Mouse (Mus musculus) liver, embryonic 12.5 days (tissue): Measurements from ENCODE around the gene C1qtnf9. TPM values are rescaled to one million over a fixed set of nuclear protein-coding genes. Genes with fewer than 3 reads are reported as not detected.

ENCODE experiments used
- ATAC-seq: fragments of 200-750 bp; cut with Nextera tagmentation; 2 replicates; pipeline ENCODE4 v1.8.0; 2017; ENCODE audit warnings: moderate number of reproducible peaks, mild to moderate bottlenecking, moderate library complexity
- H3K27ac ChIP-seq: fragments of 300-500 bp; sonication (generic); 2 replicates; pipeline ENCODE4 v1.5.1; 2016; ENCODE audit warnings: mild to moderate bottlenecking
- H3K27me3 ChIP-seq: fragments of 300-500 bp; sonication (generic); replicated peaks from 2 replicates; pipeline ENCODE4 v1.6.1; 2016; ENCODE audit warnings: mild to moderate bottlenecking, moderate library complexity
- H3K36me3 ChIP-seq: fragments of 300-500 bp; sonication (generic); 2 replicates; pipeline ENCODE4 v1.6.1; 2016; ENCODE audit warnings: mild to moderate bottlenecking, moderate library complexity
- H3K4me1 ChIP-seq: fragments of 300-500 bp; sonication (generic); 2 replicates; pipeline ENCODE4 v1.6.1; 2016
- H3K4me2 ChIP-seq: fragments of 300-500 bp; sonication (generic); 2 replicates; pipeline ENCODE4 v1.6.1; 2016; ENCODE audit warnings: mild to moderate bottlenecking, moderate library complexity
- H3K4me3 ChIP-seq: fragments of 300-500 bp; sonication (generic); 2 replicates; pipeline ENCODE4 v1.5.1; 2016; ENCODE audit warnings: mild to moderate bottlenecking, moderate library complexity
- H3K9ac ChIP-seq: fragments of 300-500 bp; sonication (generic); 2 replicates; pipeline ENCODE4 v1.6.1; 2016; ENCODE audit warnings: mild to moderate bottlenecking, moderate library complexity
- H3K9me3 ChIP-seq: fragments of 300-500 bp; sonication (generic); replicated peaks from 2 replicates; pipeline ENCODE4 v1.6.1; 2016; ENCODE audit warnings: mild to moderate bottlenecking, moderate library complexity
- WGBS: fragments of 180-500 bp; shearing (Covaris S2); methylation state at CpG from one replicate; pipeline ENCODE4 v1.1.7; 2016; ENCODE audit not compliant: insufficient replicate concordance; 5-methylcytosine and 5-hydroxymethylcytosine counted together
- polyA plus RNA-seq: library from polyadenylated mRNA; unstranded; fragments of >200 nt; fragmentation: Nextera tagmentation; extraction: Ambion mirVana; gene quantifications from 2 replicates; pipeline ENCODE4 v1.2.1, GENCODE M21; 2016

The C1qtnf9 gene
- polyA plus RNA-seq: 0.08 and 0.17 TPM in 2 replicates

DNA sequence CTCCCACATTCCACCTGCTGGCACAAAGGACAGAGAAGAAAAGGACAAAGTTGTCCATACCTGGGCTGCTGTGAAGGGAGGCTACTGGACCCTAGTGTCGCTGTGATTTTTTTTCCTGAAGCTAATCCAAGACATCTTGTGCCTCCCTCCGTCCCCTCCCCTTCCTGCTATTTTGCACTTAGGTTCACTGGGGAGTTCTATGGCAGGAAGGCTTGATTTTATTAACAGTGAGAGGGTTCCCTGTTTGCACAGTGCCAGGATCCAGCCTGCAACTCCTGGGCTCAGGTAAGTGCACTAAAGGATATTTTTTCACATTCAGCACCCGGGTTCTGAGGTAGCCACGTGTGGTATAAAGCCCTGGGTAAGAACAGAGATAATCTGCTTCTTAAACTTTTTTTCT lies at the start of gene C1qtnf9:
TSS of gene C1qtnf9 (plus strand) at position 251 of the 400 bp plus-strand sequence.
- no peak for ATAC-seq
- WGBS: 59% methylated on average over 4 of the region's 4 CpGs
- H3K27me3 ChIP-seq: no peaks in the 10 kb centered on the region
- H3K36me3 ChIP-seq: no peaks in the 10 kb centered on the region
- no peak within 1 kb of the TSS for H3K27ac ChIP-seq
- H3K4me2 ChIP-seq: no peak within 1 kb of the TSS
- H3K9ac ChIP-seq: no peak within 1 kb of the TSS
- no peaks in the 10 kb centered on the region for H3K9me3 ChIP-seq
- H3K4me1 ChIP-seq: no peaks in the 10 kb centered on the region
- H3K4me3 ChIP-seq: no peak within 1 kb of the TSS

DNA sequence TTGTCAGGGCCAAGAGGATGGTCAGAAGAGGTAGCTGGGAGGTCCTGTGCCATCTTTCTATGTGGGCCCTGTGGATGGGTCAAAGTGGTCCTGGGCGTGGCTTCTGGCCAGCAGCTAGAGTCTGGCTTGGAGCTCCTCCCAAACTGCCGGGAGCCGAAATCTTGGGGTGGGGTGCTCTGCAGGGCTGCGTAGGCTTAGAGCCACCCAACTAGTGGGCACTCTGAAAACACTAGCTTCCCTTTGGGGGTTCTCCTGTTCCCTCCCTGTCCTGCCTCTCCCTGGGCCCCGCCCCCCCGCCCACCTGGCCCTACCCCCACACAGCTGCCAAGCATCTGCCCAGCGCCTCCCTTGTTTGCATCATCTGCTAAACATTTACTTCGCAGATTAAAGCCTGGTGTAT lies 46.6 kb upstream of the C1qtnf9 start:
- 47% methylated on average over 8 of the region's 8 CpGs for WGBS
- peak overlapping the region; percentile 5; the same call in 1 of the 2 replicates for H3K27ac ChIP-seq
- no peak for ATAC-seq

DNA sequence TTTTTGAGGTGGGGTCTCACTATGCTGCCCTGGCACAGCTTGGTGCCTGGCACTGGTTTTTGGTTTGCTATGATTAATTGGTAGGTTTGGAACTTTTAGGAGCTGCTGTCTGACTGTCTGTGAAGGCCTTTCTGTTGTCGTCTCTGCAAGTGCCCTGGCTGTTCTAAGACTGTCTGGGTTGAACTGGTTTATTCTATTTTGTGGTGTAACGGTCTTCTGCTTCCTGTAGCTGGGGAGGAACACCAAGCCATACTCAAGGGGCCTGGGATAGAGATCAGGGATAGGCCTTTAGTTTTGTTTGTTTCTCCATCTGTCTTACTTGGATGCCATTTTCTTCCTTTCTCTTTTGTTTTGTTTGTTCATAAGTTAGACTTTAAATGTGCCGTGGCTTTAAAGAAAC lies 46.0 kb upstream of the C1qtnf9 start:
- H3K27ac ChIP-seq: peak overlapping the region; percentile 5; the same call in 1 of the 2 replicates
- no peak for ATAC-seq
- H3K9ac ChIP-seq: no peak overlapping the region
- 46% methylated on average over 3 of the region's 3 CpGs for WGBS
- no peak overlapping the region for H3K4me3 ChIP-seq
- no peaks in the 10 kb centered on the region for H3K9me3 ChIP-seq
- peaks cover 32% of the 10 kb centered on the region for H3K4me1 ChIP-seq
- H3K4me2 ChIP-seq: no peak overlapping the region
- H3K27me3 ChIP-seq: no peaks in the 10 kb centered on the region
- peaks cover 6% of the 10 kb centered on the region; the same call in 1 of the 2 replicates for H3K36me3 ChIP-seq

More for the DNA sequence above, 46.6 kb upstream of the C1qtnf9 start:
- Histone ChIP-seq H3K9me3 (no peaks in the 10 kb centered on the region), H3K4me2 (no peak overlapping the region), H3K4me3 (no peak overlapping the region), H3K36me3 (peaks cover 6% of the 10 kb centered on the region; the same call in 1 of the 2 replicates), H3K4me1 (peaks cover 32% of the 10 kb centered on the region), H3K9ac (no peak overlapping the region), H3K27me3 (no peaks in the 10 kb centered on the region)

DNA sequence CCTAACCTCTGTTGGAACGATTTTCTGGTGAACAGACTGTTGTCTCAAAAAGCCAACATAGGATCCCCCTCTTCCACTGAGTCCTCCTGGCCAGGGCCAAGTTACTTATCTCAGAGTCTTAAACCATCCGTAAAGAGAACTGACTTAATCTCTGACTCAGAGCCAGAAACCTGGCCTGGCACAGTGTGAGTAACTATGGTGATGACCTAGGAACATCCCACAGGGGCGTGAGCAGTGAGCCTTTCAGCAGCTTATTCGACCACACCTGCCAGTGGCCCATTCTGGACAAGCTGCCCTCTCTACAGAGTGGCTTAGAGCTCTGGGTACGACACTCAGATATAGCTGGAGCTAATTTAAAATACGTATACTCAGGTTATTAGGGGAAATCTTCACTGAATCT lies 41.8 kb upstream of the C1qtnf9 start:
- WGBS: 56% methylated on average over 6 of the region's 6 CpGs
- Histone ChIP-seq H3K27ac (no peak overlapping the region), H3K4me1 (peaks cover 20% of the 10 kb centered on the region), H3K36me3 (peaks cover 11% of the 10 kb centered on the region), H3K27me3 (no peaks in the 10 kb centered on the region), H3K4me3 (no peak overlapping the region), H3K9ac (no peak overlapping the region), H3K4me2 (no peak overlapping the region), H3K9me3 (no peaks in the 10 kb centered on the region)
- ATAC-seq: no peak

DNA sequence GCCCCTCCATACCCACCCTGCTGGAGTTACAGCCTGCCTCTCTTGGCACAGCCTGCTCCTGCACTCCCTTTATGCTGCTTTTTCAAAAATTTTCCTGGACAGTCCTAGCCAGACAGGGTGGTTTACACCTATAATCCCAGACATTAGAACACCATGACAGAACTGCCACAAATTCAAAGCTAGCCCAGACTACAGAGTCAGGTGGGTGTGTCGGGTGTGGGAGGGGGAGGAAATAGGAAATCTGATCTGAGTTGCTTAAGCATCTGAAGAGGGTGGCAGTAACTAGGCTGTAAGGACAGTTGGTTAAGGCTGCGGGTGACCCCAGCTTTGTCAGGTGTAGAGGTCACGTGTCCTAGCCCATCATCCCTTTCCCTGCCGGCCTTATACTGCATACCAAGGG lies 40.8 kb upstream of the C1qtnf9 start:
- H3K27ac ChIP-seq: no peak overlapping the region
- H3K9ac ChIP-seq: no peak overlapping the region

DNA sequence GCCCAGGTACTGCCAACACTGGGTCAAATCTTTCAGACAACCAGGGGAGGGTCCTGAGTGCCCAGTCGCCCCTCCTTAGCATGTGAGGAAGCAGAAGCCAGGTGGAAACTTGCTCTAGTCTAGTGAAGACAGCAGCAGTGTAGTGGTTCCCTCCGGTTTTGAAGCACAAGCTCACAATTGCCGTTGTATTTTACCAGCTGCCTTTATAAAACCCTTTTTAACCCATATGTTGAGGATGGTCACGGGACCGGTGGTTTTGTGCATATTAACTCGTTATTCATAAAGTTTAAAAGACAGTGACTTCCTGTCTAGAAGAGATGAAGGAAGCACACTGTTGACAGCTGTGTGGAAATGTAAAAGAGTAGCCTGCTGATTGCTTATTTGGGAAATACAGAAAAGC lies 35.9 kb upstream of the C1qtnf9 start:
- Histone ChIP-seq H3K4me2 (no peak overlapping the region), H3K27ac (no peak overlapping the region)

More for the DNA sequence above, 40.8 kb upstream of the C1qtnf9 start:
- no peak for ATAC-seq
- Histone ChIP-seq H3K4me3 (no peak overlapping the region), H3K9me3 (no peaks in the 10 kb centered on the region), H3K36me3 (peaks cover 11% of the 10 kb centered on the region), H3K27me3 (no peaks in the 10 kb centered on the region), H3K4me1 (0 out of 2 replicates have a peak, but pooled peaks cover 11% of the 10 kb centered on the region), H3K4me2 (no peak overlapping the region)
- 46% methylated on average over 4 of the region's 4 CpGs for WGBS

DNA sequence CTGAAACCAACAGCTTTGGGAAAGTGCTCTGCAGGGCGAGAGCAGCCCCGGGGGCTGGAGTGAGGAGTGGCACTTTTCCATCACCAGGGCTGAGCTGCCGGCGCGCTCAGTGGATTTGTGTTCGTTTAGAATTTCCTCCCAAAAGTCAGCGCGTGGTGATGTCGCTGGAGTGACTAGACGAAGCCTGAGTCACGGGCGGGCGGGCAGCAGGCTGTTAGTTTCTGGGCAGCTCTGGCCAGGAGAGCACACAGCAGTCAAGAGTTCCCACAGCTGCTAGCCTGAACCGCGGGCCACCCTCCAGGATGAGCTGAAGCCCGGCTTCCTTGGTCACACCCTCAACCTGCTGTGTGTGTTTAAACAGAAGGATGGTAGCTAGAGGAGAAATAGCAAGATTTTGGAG lies 35.1 kb upstream of the C1qtnf9 start:
- Histone ChIP-seq H3K4me3 (no peak overlapping the region), H3K27me3 (no peaks in the 10 kb centered on the region), H3K4me1 (peaks cover 44% of the 10 kb centered on the region), H3K9me3 (no peaks in the 10 kb centered on the region), H3K4me2 (peak overlapping the region; percentile 29), H3K9ac (no peak overlapping the region), H3K27ac (0 out of 2 replicates have a peak overlapping the region, but pooled peaks have one; percentile 4), H3K36me3 (peaks cover 11% of the 10 kb centered on the region)
- WGBS: 10% methylated on average over 16 of the region's 16 CpGs
- ATAC-seq: no peak

More for the DNA sequence above, 35.9 kb upstream of the C1qtnf9 start:
- Histone ChIP-seq H3K4me1 (peaks cover 41% of the 10 kb centered on the region), H3K9ac (no peak overlapping the region), H3K9me3 (no peaks in the 10 kb centered on the region), H3K36me3 (peaks cover 11% of the 10 kb centered on the region), H3K27me3 (no peaks in the 10 kb centered on the region), H3K4me3 (no peak overlapping the region)
- WGBS: 39% methylated on average over 6 of the region's 6 CpGs
- ATAC-seq: no peak

DNA sequence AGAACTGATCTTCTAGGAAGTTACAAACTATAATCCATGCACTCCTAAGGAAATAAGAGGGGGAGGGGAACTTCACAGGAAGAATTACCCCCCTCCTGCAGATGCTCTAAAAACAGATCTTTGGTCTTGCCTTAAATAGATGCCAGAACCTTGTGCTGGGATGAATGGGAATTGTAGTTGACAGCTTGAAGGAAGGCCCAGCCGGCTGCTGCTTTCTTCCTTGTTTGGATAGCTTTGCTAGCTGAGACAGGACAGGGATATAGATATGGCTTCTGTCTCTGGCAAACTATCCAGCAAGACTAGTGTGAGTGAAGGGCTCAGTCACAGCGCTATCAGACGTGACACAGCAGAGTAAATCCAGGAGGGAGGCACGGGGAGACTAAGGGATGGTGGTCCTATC lies 34.2 kb upstream of the C1qtnf9 start:
- Histone ChIP-seq H3K9ac (no peak overlapping the region), H3K9me3 (no peaks in the 10 kb centered on the region), H3K27me3 (no peaks in the 10 kb centered on the region), H3K4me1 (peaks cover 53% of the 10 kb centered on the region), H3K36me3 (peaks cover 11% of the 10 kb centered on the region), H3K27ac (peak overlapping the region; percentile 45; the same call in 1 of the 2 replicates), H3K4me3 (no peak overlapping the region), H3K4me2 (peak overlapping the region; percentile 29)
- 52% methylated on average over 4 of the region's 4 CpGs for WGBS
- no peak for ATAC-seq

DNA sequence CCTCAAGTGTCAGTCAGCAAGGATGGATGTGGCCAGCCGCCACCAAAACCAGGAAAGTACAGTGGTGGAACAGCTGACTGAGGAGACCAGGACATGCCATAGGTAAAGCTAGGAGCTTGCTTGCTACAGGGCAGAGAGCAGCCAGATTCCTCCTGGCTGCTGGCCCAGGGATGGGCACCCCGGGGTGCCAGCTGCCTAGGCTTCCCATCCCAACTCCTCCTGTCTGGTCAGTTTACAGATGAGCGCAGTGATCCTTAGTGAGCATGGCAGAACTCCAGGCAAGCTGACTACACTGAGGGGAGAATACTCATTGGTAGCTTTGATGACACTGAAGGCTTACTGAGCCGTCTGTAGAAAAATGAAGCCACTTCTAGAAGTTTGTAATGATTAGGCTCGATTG lies 32.7 kb upstream of the C1qtnf9 start:
- no peak for ATAC-seq
- Histone ChIP-seq H3K9me3 (no peaks in the 10 kb centered on the region), H3K9ac (no peak overlapping the region), H3K4me3 (no peak overlapping the region), H3K4me1 (peaks cover 66% of the 10 kb centered on the region), H3K27me3 (no peaks in the 10 kb centered on the region), H3K27ac (no peak overlapping the region), H3K36me3 (no peaks in the 10 kb centered on the region), H3K4me2 (no peak overlapping the region)
- WGBS: 58% methylated on average over 5 of the region's 5 CpGs

DNA sequence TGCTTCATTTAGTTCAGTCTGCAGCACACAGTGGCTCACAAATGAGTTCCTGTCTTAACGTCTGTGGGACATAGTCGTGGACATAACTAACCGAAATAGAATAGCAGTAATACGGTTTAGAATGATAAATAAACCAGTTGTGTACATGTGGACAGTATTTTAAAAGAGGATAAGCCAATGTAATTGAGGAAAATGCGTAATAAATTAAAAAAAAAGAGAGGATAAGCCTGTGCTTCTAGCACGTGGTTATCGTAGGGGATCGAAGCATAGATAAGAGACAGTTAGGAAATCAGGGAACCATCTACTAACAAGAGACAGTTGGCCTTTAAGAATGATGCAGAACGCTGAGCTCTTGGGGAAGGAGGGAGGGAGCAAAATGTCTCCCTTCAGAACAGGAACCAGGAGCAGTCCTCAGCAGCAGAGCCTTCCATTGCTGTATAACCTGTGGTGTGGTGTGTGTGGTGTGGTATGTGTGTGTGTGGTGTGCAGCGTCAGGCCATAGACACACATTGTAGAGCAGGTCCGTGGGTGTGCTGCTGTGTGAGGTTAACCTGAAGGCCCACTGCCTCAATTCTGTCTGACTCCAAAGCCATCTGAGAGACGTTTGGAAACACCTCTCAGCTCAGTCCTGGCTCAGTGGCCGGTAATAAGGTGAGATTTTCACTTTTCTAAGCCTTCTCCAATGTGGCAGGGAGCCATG lies 31.9 kb upstream of the C1qtnf9 start:
- peak overlapping the region; percentile 76 for H3K27ac ChIP-seq
- H3K9me3 ChIP-seq: no peaks in the 10 kb centered on the region
- H3K4me2 ChIP-seq: peak overlapping the region; percentile 41
- H3K27me3 ChIP-seq: no peaks in the 10 kb centered on the region
- no peaks in the 10 kb centered on the region for H3K36me3 ChIP-seq
- peaks cover 74% of the 10 kb centered on the region for H3K4me1 ChIP-seq
- no peak; the same call in 1 of the 2 replicates for ATAC-seq
- WGBS: 28% methylated on average over 13 of the region's 13 CpGs
- H3K9ac ChIP-seq: no peak overlapping the region
- no peak overlapping the region for H3K4me3 ChIP-seq

DNA sequence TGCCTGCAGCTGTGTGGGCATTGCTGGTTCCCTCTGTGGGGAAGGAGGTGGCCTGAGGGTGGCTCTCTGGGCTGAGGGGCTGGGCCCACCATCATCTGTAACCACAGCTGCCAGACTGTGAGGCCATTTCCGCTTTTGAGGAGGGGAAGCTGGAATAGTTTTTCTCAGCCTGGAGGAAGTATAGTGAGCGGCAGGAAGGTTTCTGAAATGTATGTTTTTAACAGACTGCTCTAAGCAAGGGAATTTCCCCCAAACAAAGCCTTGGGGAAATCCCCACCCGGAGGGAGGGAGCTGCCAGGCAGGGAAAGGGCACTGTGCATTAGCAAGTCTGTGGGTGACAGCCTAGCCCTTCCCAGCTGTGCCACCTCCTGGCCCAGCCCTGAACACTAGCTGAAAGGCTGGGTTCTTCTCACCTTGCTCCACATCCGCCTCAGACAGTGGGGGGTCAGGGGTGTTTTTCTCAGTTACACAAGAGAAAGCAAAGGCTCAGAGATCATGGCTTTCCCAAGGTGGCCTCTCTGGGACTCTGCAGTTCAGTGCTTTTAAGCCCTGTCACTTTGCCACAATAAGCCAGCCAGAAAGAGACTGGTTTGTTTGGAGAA lies 31.2 kb upstream of the C1qtnf9 start:
- H3K9ac ChIP-seq: 0 out of 2 replicates have a peak overlapping the region, but pooled peaks have one; percentile 18

DNA sequence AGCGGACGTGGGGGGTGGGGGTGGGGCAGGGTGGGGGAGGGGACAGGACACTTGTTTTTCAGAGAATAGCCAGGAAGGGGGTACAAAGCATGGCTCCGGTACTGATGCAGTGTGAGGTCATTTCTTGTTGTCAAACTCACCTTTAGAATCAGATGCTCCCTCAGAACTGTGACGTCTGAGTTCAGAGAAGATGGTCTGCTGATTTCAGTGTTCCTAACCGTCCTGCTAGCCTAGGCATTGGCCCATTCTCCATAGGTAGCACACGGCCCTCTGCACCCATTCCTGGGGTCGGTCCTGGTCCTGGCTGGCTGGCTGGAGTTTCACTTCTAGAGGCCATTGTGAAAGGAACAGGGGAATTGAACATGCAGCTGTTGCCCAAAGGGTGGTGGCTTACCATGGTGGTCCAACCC lies 30.7 kb upstream of the C1qtnf9 start:
- Histone ChIP-seq H3K4me2 (peak overlapping the region; percentile 41), H3K4me3 (no peak overlapping the region), H3K9ac (no peak overlapping the region), H3K36me3 (peaks cover 2% of the 10 kb centered on the region; the same call in 1 of the 2 replicates), H3K9me3 (no peaks in the 10 kb centered on the region), H3K27ac (peak overlapping the region; percentile 76), H3K4me1 (peaks cover 86% of the 10 kb centered on the region), H3K27me3 (no peaks in the 10 kb centered on the region)
- ATAC-seq: no peak
- WGBS: 18% methylated on average over 7 of the region's 7 CpGs

More for the DNA sequence above, 31.2 kb upstream of the C1qtnf9 start:
- ATAC-seq: peak; percentile 43; the same call in 1 of the 2 replicates
- peak overlapping the region; percentile 41 for H3K4me2 ChIP-seq
- H3K4me3 ChIP-seq: no peak overlapping the region
- H3K27ac ChIP-seq: peak overlapping the region; percentile 76
- WGBS: 8% methylated on average over 4 of the region's 4 CpGs
- no peaks in the 10 kb centered on the region for H3K36me3 ChIP-seq
- no peaks in the 10 kb centered on the region for H3K9me3 ChIP-seq
- no peaks in the 10 kb centered on the region for H3K27me3 ChIP-seq
- peaks cover 80% of the 10 kb centered on the region for H3K4me1 ChIP-seq
